Mouse (Mus musculus) urinary bladder, postnatal 36 days (tissue): ENCODE measurements around the gene Slc43a2.

Experiments
- DNase-seq, 2 experiments: peaks; one replicate each; pipeline ENCODE4 v3.0.0; 2022; ENCODE audit warnings: low spot score in 2 of 2, mixed read lengths in 1 of 2

The Slc43a2 gene

GRCm38 (mm10) chr11:75571126-75571990 lies 39.9 kb downstream of the Slc43a2 start:
- peak in 1 of 2 experiments; percentile 49 for DNase-seq

- DNase-seq, result no peak
Observed at GRCm38 (mm10) chr11:75572301-75572791, 40.9 kb downstream of the Slc43a2 start.

- DNase-seq, result peak; percentile 90 to 92
Observed at GRCm38 (mm10) chr11:75572854-75573650, 41.6 kb downstream of the Slc43a2 start.

- DNase-seq, result no peak
Observed at GRCm38 (mm10) chr11:75574378-75575123, 43.1 kb downstream of the Slc43a2 start.

GRCm38 (mm10) chr11:75575560-75576123 lies 44.1 kb downstream of the Slc43a2 start:
- DNase-seq, result no peak

DNA sequence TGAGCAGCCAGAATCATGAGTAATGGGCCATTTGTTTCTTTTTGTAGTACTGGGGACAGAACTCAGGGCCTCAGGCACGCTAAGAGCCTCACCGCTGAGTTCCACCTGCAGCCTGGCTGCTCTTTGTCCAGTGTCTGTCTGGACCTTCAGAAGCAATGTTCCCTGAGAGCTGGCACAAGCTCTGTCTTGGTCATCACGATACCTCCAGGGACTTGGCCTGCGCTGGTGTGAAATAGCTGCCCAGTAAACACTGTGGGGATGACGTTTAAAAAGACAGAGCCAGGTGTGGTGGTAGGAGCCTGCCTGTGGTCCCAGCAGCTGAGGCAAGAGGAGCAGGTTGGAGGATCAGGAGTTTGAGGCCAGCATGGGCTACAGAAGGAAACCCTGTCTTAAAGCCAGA lies 47.1 kb downstream of the Slc43a2 start:
- DNase-seq, result no peak

- DNase-seq, result no peak
Observed at GRCm38 (mm10) chr11:75581495-75582149, 50.1 kb downstream of the Slc43a2 start.

DNA sequence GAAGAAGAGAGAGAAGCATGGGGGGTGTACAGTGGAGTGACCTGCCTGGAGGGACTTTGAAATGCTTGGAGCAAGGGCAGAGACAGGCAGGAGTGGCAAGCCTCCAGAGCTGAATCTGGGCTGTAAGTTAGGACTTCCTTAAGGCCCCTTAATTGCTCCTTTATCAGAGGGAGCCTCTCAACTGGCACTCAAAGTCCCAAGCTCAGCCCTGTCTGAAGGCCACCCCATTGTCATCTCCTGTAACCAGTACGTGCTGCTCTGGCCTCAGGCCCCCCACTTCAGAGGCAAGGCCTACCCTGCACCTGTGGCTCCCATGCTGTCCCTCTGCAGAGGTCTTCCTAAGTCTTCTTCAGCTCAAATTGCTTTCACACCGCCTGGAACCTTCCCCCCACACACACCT lies 52.0 kb downstream of the Slc43a2 start:
- DNase-seq, result no peak

DNA sequence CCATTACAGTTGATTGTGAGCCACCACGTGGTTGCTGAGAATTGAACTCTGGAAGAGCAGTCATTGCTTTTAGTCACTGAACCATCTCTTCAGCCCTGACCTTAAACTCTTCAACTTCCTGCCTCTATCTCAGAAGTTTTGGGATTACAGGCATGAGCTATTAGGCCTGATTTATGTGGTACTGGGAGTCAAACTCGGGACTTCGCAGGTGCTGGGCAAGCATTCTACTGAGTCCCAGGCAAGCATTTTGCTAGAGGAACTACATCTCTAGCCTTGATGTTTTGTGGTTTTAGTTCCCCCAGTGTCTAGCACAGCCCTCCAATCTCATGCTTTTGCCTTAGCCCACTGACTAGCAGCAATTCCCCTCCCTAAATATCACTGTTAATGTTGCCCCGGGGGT lies 53.6 kb downstream of the Slc43a2 start:
- DNase-seq, result no peak

DNA sequence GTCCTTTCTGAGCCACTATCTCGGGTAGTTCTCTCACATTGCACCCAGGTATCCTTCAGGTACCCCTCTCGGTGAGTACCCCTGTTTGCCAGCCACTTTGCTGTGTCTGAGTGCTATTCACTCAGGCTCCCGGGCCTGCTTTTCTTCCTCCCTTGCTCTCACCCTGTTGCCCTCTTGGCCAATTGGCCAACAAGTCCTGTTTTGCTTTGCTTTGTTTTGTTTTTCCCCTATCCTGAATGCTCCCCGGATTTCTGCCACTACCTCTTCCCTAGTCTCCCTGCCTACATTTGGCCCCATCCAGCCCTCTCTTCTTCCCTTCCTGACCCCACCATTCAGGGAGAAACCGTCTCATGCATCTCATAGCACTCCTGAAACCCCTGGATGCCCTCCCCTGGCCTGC lies 54.5 kb downstream of the Slc43a2 start:
- no peak for DNase-seq

DNA sequence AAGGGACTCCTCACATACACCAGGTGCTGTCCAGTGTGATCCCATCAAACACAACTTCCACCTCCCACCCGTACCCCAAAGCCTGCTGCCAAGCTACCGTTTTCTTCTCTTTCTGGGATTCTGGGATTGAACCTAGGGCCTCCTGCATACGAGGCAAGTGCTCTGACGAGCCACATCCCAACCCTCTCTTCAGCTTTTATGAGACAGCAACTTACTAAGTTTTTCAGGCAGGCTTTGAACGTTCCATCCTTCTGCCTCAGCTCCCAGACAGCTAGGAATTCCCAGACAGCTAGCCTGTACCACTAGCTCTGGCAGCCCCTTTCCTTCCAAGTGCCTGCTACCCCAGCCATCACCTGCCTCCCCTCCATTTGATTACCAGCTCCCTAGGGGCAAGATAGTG lies 55.5 kb downstream of the Slc43a2 start:
- no peak for DNase-seq

GRCm38 (mm10) chr11:75587493-75588284 lies 56.2 kb downstream of the Slc43a2 start, which contains the start of gene Pitpna:
Gene Pitpna (plus strand): TSS chr11:75588097.
- DNase-seq, result peak; percentile 93 to 95

GRCm38 (mm10) chr11:75588285-75588941 lies 56.9 kb downstream of the Slc43a2 start:
- DNase-seq, result peak in 1 of 2 experiments; percentile 29

- peak; percentile 18 to 42 for DNase-seq
Observed at GRCm38 (mm10) chr11:75592612-75593011, 61.1 kb downstream of the Slc43a2 start.

DNA sequence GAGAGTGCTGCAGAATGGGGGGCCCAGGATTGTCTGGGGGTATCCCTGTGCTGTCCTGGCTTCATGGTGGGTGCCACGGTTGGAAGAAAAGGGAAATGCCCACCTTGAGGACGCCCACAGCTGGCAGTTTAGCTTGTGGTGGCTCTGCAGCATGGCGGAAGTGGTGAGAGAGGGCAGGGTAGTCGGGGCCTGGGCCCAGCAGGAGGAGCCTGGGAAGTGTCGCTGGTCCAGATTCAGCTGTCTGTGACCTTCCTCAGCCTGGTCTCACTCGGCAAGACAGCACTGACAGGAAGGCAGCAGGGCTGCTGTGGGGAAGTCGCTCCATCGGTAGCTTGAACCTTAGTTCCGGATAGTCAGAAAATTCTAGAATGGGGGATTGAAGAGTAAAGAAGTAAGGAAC lies 62.9 kb downstream of the Slc43a2 start:
- no peak for DNase-seq

- no peak for DNase-seq
Observed at GRCm38 (mm10) chr11:75595404-75595803, 63.9 kb downstream of the Slc43a2 start.

DNA sequence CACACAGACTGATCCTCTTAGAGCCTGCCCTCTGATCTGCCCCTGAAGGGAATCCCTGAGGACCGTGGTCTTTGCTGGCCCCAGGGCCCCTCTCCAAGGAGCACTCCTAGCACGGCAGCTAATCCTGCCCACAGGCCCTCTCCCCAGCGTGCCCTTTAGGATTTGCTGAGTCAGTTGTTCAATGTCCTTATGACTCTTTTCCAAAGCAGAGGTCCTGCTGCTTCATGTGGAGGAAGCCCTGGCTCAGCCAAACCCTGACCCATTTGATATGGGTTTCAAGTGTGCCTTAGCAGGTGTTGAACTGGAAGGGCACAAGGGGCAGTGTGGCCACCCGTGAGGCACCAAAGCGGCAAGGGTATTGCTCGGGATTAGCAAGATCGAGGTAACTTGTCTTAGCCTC lies 64.3 kb downstream of the Slc43a2 start:
- no peak for DNase-seq

GRCm38 (mm10) chr11:75596726-75597255 lies 65.3 kb downstream of the Slc43a2 start:
- peak in 1 of 2 experiments; percentile 48 for DNase-seq

GRCm38 (mm10) chr11:75598004-75598403 lies 66.5 kb downstream of the Slc43a2 start:
- DNase-seq, result no peak
